Mouse (Mus musculus): Measurements from ENCODE around the gene Rapgef1. TPM values are rescaled to one million over a fixed set of nuclear protein-coding genes. Genes with fewer than 3 reads are reported as not detected.
A peak's percentile ranks its signal among the peaks of the same experiment; 100 is the strongest.

Gene Rapgef1
- polyA plus RNA-seq, 1 experiment = 23.4 TPM

GRCm38 (mm10) chr2:29729500-29729899 lies 110.0 kb downstream of the Rapgef1 start:
- TF ChIP-seq CTCF (IDR thresholded peaks at IDR 0.05; ENCODE audit: control insufficient read depth, insufficient read depth, low read length) = no peak
- TF ChIP-seq POLR2A (IDR thresholded peaks at IDR 0.05; ENCODE audit: borderline replicate concordance, control insufficient read depth, low read depth, low read length) = no peak
- H3K4me1 ChIP-seq (ENCODE audit: control insufficient read depth, insufficient read depth, low read length) = peaks cover 1% of the 10 kb centered on the region; the same call in 1 of the 2 replicates
- 69% methylated on average over 2 of the region's 2 CpGs for WGBS

GRCm38 (mm10) chr2:29731545-29731944 lies 112.0 kb downstream of the Rapgef1 start:
- Histone ChIP-seq H3K4me3 (replicated peaks; ENCODE audit: control insufficient read depth, low read depth, low read length) (no peak overlapping the region), H3K4me1 (ENCODE audit: control insufficient read depth, insufficient read depth, low read length) (no peaks in the 10 kb centered on the region), H3K27ac (ENCODE audit: control insufficient read depth, insufficient read depth, low read depth, low read length, poor library complexity) (no peak overlapping the region)
- WGBS = 36% methylated on average over 3 of the region's 3 CpGs
- peak; percentile 93 for TF ChIP-seq CTCF (IDR thresholded peaks at IDR 0.05; ENCODE audit: control insufficient read depth, insufficient read depth, low read length)
- no peak for TF ChIP-seq POLR2A (IDR thresholded peaks at IDR 0.05; ENCODE audit: borderline replicate concordance, control insufficient read depth, low read depth, low read length)

More at GRCm38 (mm10) chr2:29729500-29729899, 110.0 kb downstream of the Rapgef1 start:
- Histone ChIP-seq H3K27ac (ENCODE audit: control insufficient read depth, insufficient read depth, low read depth, low read length, poor library complexity) (no peak overlapping the region), H3K4me3 (replicated peaks; ENCODE audit: control insufficient read depth, low read depth, low read length) (no peak overlapping the region)

GRCm38 (mm10) chr2:29732559-29732958 lies 113.0 kb downstream of the Rapgef1 start:
- Histone ChIP-seq H3K27ac (ENCODE audit: control insufficient read depth, insufficient read depth, low read depth, low read length, poor library complexity) (no peak overlapping the region), H3K4me1 (ENCODE audit: control insufficient read depth, insufficient read depth, low read length) (no peaks in the 10 kb centered on the region), H3K4me3 (replicated peaks; ENCODE audit: control insufficient read depth, low read depth, low read length) (no peak overlapping the region)
- WGBS = 89% methylated on average over 10 of the region's 10 CpGs
- TF ChIP-seq CTCF (IDR thresholded peaks at IDR 0.05; ENCODE audit: control insufficient read depth, insufficient read depth, low read length) = no peak
- TF ChIP-seq POLR2A (IDR thresholded peaks at IDR 0.05; ENCODE audit: borderline replicate concordance, control insufficient read depth, low read depth, low read length) = no peak

- WGBS = 92% methylated on average over 5 of the region's 5 CpGs
- H3K4me1 ChIP-seq (ENCODE audit: control insufficient read depth, insufficient read depth, low read length) = no peaks in the 10 kb centered on the region
- TF ChIP-seq POLR2A (IDR thresholded peaks at IDR 0.05; ENCODE audit: borderline replicate concordance, control insufficient read depth, low read depth, low read length) (no peak), CTCF (IDR thresholded peaks at IDR 0.05; ENCODE audit: control insufficient read depth, insufficient read depth, low read length) (no peak)
- no peak overlapping the region for H3K27ac ChIP-seq (ENCODE audit: control insufficient read depth, insufficient read depth, low read depth, low read length, poor library complexity)
- no peak overlapping the region for H3K4me3 ChIP-seq (replicated peaks; ENCODE audit: control insufficient read depth, low read depth, low read length)
Observed at GRCm38 (mm10) chr2:29733348-29733747, 113.8 kb downstream of the Rapgef1 start.

GRCm38 (mm10) chr2:29735708-29736107 lies 116.2 kb downstream of the Rapgef1 start:
- no peak overlapping the region for H3K4me3 ChIP-seq (replicated peaks; ENCODE audit: control insufficient read depth, low read depth, low read length)
- WGBS = 80% methylated on average over 12 of the region's 12 CpGs
- no peak for TF ChIP-seq POLR2A (IDR thresholded peaks at IDR 0.05; ENCODE audit: borderline replicate concordance, control insufficient read depth, low read depth, low read length)
- no peak for TF ChIP-seq CTCF (IDR thresholded peaks at IDR 0.05; ENCODE audit: control insufficient read depth, insufficient read depth, low read length)
- H3K4me1 ChIP-seq (ENCODE audit: control insufficient read depth, insufficient read depth, low read length) = no peaks in the 10 kb centered on the region; the same call in 1 of the 2 replicates
- no peak overlapping the region for H3K27ac ChIP-seq (ENCODE audit: control insufficient read depth, insufficient read depth, low read depth, low read length, poor library complexity)

GRCm38 (mm10) chr2:29737209-29737925 lies 117.8 kb downstream of the Rapgef1 start:
- H3K4me3 ChIP-seq (replicated peaks; ENCODE audit: control insufficient read depth, low read depth, low read length) = no peak overlapping the region
- 93% methylated on average over 12 of the region's 12 CpGs for WGBS
- H3K4me1 ChIP-seq (ENCODE audit: control insufficient read depth, insufficient read depth, low read length) = no peaks in the 10 kb centered on the region; the same call in 1 of the 2 replicates
- H3K27ac ChIP-seq (ENCODE audit: control insufficient read depth, insufficient read depth, low read depth, low read length, poor library complexity) = no peak overlapping the region
- no peak for TF ChIP-seq CTCF (IDR thresholded peaks at IDR 0.05; ENCODE audit: control insufficient read depth, insufficient read depth, low read length)
- TF ChIP-seq POLR2A (IDR thresholded peaks at IDR 0.05; ENCODE audit: borderline replicate concordance, control insufficient read depth, low read depth, low read length) = no peak

GRCm38 (mm10) chr2:29738799-29739198 lies 119.3 kb downstream of the Rapgef1 start:
- WGBS = 47% methylated on average over 4 of the region's 4 CpGs
- H3K4me3 ChIP-seq (replicated peaks; ENCODE audit: control insufficient read depth, low read depth, low read length) = no peak overlapping the region
- no peaks in the 10 kb centered on the region; the same call in 1 of the 2 replicates for H3K4me1 ChIP-seq (ENCODE audit: control insufficient read depth, insufficient read depth, low read length)
- peak overlapping the region; percentile 47 for H3K27ac ChIP-seq (ENCODE audit: control insufficient read depth, insufficient read depth, low read depth, low read length, poor library complexity)
- TF ChIP-seq CTCF (IDR thresholded peaks at IDR 0.05; ENCODE audit: control insufficient read depth, insufficient read depth, low read length) (no peak), POLR2A (IDR thresholded peaks at IDR 0.05; ENCODE audit: borderline replicate concordance, control insufficient read depth, low read depth, low read length) (no peak)

- Histone ChIP-seq H3K4me3 (replicated peaks; ENCODE audit: control insufficient read depth, low read depth, low read length) (no peak overlapping the region), H3K27ac (ENCODE audit: control insufficient read depth, insufficient read depth, low read depth, low read length, poor library complexity) (peak overlapping the region; percentile 47), H3K4me1 (ENCODE audit: control insufficient read depth, insufficient read depth, low read length) (no peaks in the 10 kb centered on the region; the same call in 1 of the 2 replicates)
- TF ChIP-seq CTCF (IDR thresholded peaks at IDR 0.05; ENCODE audit: control insufficient read depth, insufficient read depth, low read length) = peak; percentile 26; the same call in 1 of the 2 replicates
- TF ChIP-seq POLR2A (IDR thresholded peaks at IDR 0.05; ENCODE audit: borderline replicate concordance, control insufficient read depth, low read depth, low read length) = 0 out of 2 replicates have a peak, but pooled peaks have one; percentile 22
- 5% methylated on average over 5 of the region's 5 CpGs for WGBS
Observed at GRCm38 (mm10) chr2:29739368-29739767, 119.8 kb downstream of the Rapgef1 start.
